Mouse (Mus musculus) heart, postnatal 0 days (tissue): ENCODE measurements around the gene Ints6l.
A peak's percentile ranks its signal among the peaks of the same experiment; 100 is the strongest.

ENCODE experiments used
- CTCF ChIP-seq: IDR thresholded peaks from 2 replicates; pipeline ENCODE4 v1.5.1; 2016; ENCODE audit warnings: antibody characterized with exemption, control low read depth, low read depth
- EP300 ChIP-seq: IDR thresholded peaks from 2 replicates; pipeline ENCODE4 v1.6.1; 2016; ENCODE audit warnings: antibody characterized with exemption, low read depth

DNA sequence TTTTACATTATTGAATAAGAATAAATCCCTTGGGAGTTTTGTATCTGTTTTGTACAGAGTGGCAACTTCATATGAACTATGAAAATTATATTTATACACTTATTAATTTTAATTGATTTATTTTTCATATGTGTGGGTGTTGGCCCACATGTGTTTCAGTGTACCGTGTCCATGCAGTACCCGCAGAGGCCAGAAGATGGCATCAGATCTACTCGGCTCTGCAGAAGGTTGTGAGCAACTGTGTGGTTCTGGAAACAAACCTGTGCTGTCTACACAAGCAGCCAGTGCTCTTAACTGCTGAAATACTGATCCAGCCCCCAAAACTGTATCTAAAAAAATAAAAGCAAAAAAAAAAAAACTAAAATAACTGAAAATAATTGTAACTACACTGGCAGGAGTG, 76.6 kb downstream of the Ints6l start:
- peak; percentile 53 for TF ChIP-seq CTCF
- TF ChIP-seq EP300 = no peak
